Mouse (Mus musculus) left cerebral cortex, adult 9 months (tissue): ENCODE results near the gene Ppwd1.
"Not testable (repeated sequence)": the region's sequence is repeated elsewhere in the genome, so short reads cannot be mapped to it uniquely, and the experiment has no call there.

Source experiments
- DNase-seq, 2 experiments: peaks; one replicate each; pipeline ENCODE4 v3.0.0; 2022; ENCODE audit warnings: low spot score in 2 of 2

Ppwd1 gene

DNA sequence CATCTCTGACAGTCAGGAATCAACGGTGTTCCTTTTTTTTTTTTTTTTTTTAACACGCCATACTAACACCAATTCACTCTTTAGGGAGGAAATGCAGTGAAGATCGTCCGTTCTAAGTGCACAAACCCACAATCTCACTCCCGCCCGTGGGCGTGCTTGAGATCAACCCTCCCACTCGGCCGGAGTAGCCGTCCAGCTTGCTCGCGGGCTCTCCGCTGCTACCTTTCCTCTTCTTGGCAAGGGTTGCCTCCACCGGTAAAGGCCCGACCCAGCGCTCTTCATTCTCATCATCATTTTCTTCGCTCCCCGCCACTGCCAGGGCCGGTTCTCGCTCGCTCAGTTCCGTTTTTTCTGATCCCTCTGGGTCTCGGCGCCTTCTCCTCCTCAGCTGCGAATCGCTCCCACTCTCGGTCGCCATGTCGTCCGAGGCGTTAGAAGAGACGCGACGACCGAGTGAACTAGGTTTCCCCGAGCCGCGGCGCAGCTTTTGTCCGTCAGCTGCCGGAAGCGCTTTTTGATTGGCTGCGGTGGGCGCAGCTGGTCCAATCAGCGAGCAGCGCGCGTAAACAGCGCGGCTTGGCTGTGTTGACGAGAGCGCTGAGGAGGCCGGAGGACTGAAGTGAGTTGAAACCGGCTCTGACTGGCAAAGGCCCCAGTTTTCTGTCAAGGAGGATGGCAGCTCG is at the start of gene Ppwd1, which contains the start of gene Cenpk:
TSS of gene Ppwd1 (minus strand) at position 460 of the 683 bp plus-strand sequence.
TSS of gene Cenpk (plus strand) at position 228 of the 683 bp plus-strand sequence.
- DNase-seq, result peak; percentile 82 to 97

DNA sequence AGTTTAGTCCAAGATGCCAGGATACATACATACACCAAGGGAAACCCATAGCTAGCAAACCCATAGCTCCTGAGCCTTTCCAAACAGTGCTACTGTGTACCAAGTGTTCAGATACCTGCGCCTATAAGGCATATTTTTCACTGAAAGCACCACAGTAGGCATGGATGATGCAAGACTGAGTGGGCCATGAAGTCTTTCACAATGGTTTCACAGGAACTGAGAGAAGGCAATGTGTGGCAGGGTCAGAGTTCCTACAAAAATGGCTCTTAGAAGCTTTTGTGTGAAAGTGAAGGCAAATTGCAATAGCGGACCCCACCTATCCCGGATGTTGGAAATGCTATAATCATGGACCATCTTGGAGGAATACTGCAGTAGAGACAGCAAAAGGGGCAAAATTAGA is 30.4 kb upstream of the Ppwd1 start:
- no peak for DNase-seq

DNA sequence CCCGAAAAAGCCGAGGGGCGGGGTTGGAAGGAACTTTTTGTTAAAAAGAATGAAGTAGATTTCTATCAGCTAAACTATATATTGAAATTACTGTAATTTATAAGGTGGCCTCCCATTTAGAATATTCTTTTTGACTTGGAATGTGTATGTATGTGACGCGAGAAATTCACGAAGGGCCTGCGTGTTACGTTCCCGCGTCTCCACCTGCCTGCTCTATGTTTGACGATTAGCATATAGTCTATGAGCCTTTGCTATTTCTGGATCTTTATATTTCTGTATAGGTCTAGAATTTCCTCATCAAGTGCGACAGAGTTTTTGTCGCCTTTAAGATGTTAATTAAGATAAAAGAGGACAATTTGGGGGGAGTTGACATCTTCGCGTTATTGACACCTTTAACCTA is 538 bp upstream of the Ppwd1 start:
- DNase-seq, result no peak

DNA sequence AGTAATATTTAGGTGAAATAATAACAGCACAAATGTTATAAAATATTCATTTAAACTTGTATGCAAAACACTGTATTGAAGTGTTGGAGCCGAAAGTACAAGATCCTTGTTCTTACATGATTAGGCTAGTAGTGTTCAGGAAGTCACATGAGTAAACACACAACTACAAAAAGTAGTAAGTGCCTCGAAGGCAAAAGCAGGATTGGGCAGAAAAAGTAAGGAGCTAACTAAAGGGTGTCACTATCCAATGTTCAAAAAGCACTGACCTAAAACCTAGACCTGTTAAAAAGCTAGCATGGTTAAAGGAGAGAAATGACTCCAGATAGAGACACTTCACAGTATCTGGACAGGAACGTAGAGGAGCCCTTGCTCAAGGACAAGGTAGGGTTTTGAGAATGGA is 1.2 kb downstream of the Ppwd1 start:
- no peak for DNase-seq

DNA sequence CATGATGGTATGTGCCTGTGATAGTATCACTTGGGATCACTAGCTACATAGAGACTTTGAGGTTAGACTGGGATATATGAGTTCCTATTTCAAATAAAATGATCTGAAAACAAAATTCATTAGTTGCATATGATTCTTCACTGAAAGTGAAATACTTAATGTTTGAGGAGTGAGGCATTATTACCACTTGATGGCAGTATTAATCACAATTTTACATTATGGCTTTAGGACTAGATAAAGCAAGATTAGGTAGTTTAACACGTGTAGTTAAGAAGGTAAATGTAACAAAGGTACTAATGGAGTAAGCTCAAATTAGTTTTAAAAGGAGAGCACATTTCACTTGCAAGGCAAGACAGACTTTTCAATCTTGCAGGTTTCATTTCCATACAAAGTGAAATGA is 24.3 kb downstream of the Ppwd1 start:
- no peak for DNase-seq

DNA sequence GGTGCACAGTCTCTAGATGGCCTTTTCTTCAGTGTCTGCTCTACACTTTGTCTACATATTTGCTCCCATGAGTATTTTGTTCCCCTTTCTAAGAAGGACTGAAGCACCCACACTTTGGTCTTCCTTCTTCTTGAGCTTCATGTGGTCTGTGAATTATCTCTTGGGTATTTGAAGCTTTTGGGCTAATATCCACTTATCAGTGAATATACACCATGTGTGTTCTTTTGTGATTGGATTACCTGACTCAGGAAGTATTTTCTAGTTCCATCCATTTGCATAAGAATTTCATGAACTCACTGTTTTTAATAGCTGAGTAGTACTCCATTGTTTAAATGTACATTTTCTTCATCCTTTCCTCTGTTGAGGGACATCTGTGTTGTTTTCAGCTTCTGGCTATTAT is 32.8 kb downstream of the Ppwd1 start:
- not testable (repeated sequence) for DNase-seq

DNA sequence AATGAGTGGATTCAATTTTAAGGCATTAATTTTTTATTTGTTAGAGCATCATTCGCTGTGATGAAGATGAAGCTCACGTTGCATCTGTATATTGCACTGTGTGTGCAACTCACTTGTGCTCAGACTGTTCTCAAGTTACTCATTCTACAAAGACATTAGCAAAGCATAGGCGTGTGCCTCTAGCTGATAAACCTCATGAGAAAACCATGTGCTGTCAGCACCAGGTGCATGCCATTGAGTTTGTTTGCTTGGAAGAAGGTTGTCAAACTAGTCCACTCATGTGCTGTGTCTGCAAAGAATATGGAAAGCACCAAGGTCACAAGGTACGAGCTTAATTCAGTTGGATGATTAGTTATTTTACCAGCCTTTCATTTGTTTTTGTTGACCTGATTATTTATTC is 41.3 kb downstream of the Ppwd1 start:
- DNase-seq, result no peak

DNA sequence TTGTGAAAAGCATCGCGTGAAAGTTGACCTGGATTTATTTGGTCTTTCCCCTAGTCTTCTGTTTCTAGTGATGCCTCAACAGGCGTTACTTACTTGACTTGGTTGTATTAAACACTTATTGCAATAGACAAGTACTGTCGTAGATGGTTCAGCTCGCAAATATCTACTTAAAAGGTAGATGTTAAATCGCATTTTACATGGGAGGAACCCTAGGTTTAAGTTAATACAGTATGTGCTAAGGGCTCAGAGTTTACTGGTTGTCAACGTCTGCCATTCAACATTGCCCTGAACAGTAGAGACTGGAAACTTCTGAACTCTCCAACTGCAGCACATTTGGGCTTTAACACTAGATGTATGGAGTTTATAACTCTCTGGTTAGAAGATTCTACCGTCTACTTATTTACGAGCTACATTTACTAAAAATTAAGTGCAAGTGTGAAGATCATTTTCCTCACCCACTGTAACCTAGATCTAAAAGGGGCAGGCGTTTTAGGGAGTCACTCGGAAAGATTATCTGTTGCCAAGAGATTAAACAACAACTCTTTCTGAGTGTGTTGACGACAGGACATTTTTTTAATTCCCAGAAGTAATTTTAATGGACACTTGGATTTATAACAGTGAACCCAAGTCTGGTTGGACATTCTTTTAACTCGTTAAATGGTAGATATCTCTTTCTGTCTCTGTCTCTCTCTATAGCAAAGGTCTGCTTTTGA is 49.3 kb downstream of the Ppwd1 start:
- DNase-seq, result no peak

DNA sequence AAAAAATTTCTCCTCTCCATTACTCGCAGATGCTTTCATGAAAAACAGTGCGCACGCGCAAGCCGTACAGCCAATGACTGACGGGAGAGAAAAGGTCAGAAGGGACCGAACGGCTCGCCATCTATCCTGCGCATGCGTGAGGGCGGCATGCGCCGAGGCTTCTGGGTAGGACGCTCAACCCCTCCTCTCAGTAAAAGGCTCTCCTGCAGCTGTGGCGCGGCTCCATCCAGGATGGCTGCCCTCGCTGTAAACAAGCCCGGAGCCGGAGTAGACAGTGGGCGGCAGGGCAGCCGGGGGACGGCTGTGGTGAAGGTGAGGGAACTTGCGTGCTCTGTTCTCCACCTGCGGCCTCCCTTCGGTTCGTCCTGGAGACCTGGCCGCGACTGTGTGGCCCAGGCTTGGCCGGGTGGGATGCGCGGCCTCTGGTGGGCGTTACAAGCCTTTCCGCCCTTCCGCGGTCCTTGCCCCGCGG is 50.0 kb downstream of the Ppwd1 start, which contains the start of gene Trim23:
TSS of gene Trim23 (plus strand) at position 148 of the 472 bp plus-strand sequence.
- DNase-seq, result peak; percentile 96 to 97

DNA sequence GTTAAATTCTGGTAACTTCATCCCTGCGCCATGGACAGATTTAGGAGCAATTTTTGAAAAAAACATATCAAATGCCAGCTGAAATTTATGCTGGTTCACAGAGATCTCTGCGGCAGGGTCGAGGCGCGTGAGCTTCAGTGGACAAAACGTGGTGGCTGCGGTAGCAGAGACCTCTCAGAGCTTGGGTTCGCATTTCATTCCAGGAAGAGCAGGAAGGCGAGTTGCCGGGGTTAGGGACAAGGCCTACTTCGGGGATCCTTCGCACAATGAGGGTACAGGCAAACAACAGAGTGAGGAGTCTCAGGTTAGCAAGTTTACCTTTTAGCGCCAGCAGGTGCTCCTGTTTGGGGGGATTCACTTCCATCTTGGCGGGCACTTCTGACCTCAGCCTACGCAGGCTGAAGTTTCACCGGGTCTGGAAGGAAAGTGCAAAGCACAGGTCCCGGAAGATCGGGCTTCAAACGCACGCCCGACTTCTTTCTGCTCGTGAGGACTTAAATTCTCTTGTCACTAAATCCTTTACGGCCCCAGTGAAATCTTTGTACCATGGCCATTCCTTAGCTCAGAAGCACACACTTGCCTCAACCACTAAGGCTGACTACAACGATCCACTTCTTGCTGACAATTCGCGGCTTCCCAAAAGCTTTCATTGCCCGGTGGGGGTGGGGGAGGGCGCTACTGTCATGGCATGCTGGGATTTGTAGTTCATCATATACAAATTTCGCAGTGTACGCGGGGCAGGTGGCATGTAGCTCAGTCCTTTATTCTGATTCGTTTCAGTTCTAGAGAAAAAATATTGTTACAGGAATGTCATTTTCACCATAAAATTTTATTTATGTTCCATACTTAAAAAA is 50.6 kb downstream of the Ppwd1 start, which contains the start of gene Trappc13:
TSS of gene Trappc13 (minus strand) at position 674 of the 854 bp plus-strand sequence.
- DNase-seq, result no peak

DNA sequence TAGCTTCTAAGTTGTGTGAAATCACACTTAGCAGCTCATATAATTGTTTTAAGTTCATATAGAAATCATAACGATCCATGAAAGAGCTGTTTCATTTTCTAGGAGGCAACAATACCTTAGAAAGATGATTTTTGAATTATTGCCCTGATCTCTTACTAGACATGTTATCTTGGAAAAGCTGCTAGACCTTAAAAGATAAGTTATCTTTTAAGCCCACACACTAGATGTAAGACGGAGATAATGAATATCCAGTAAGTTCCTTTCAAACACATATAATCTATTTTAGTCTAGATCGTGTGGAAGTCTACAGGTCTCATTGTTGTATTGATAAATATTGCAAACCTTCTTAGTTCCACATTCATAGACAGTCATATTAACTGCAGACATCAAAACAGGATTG is 51.8 kb downstream of the Ppwd1 start:
- DNase-seq, result no peak

DNA sequence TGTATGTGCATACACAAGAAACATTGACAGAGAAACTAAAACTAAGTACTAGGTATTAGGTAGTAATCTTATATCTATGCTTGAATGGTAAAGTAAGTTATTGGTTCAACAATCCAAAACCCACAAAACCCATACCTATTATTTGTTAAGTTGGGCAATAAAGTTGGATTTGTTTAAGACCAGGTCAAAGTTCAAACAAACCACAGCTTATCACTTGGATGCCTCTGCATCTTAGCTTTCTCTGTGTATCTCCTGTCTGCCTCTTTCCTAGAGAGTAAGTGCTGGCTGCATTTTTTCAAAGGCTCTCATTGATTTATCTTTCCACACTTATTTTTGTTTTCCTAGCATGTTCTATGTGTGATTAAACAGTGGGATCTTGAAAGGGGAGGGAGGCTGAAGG is 56.1 kb downstream of the Ppwd1 start:
- no peak for DNase-seq

DNA sequence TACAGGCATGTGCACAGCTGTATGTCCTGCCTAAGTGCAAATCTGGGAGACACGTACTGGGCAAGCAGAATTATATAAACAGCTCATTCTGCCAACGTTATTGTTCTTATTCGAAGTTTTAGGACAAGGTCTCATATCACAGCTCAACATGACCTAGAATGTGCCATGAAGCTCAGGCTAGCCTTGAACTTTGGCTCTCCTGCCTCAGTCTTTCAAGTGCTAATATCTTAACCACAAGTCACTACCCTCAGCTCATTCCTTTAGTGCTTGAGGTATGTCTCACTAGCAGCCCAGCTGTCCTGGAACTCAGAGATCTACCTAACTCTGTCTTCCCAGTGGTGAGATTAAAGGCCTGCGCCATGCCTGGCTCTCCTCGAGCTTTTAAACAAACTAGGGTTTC is 56.9 kb downstream of the Ppwd1 start:
- no peak for DNase-seq

DNA sequence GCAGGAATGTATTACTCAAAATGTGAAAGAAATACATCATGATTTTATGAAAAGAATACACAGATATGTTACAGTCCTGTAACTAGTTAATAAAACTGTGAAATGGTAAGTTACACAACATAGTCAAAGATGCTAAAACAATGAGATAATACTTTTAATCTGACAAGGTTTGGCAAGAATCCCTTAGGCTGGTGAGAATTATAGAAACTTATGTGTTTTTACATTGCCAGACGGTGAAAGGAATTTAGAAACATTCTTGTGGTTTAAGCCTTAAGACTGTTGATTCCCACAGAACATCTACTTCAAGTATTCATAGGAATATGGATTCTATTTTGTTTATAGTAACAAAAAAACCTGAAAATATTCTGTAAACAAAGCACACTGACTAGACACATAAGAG is 73.0 kb downstream of the Ppwd1 start:
- DNase-seq, result no peak
